Mouse (Mus musculus): ENCODE results near the gene Tmem260.

The Tmem260 gene

GRCm38 (mm10) chr14:48481591-48481990, 35.7 kb downstream of the Tmem260 start:
- DNase-seq (ENCODE audit: low read depth, low spot score), result peak; percentile 26

GRCm38 (mm10) chr14:48482762-48483161, 36.8 kb downstream of the Tmem260 start:
- no peak for DNase-seq (ENCODE audit: low read depth, low spot score)

GRCm38 (mm10) chr14:48493896-48494295, 48.0 kb downstream of the Tmem260 start:
- peak; percentile 82 for DNase-seq (ENCODE audit: low read depth, low spot score)

- no peak for DNase-seq (ENCODE audit: low read depth, low spot score)
These were observed 56.6 kb downstream of the Tmem260 start for GRCm38 (mm10) chr14:48502573-48502972.

GRCm38 (mm10) chr14:48503691-48504565, 58.0 kb downstream of the Tmem260 start:
- peak; percentile 47 for DNase-seq (ENCODE audit: low read depth, low spot score)

- DNase-seq (ENCODE audit: low read depth, low spot score), result peak; percentile 34
These were observed 58.6 kb downstream of the Tmem260 start for GRCm38 (mm10) chr14:48504566-48504950.

GRCm38 (mm10) chr14:48505606-48506005, 59.7 kb downstream of the Tmem260 start:
- DNase-seq (ENCODE audit: low read depth, low spot score), result no peak

GRCm38 (mm10) chr14:48507376-48507775, 61.5 kb downstream of the Tmem260 start:
- no peak for DNase-seq (ENCODE audit: low read depth, low spot score)

GRCm38 (mm10) chr14:48509131-48509530, 63.2 kb downstream of the Tmem260 start:
- DNase-seq (ENCODE audit: low read depth, low spot score), result no peak

- DNase-seq (ENCODE audit: low read depth, low spot score), result no peak
These were observed 67.3 kb downstream of the Tmem260 start for GRCm38 (mm10) chr14:48513098-48513823.

GRCm38 (mm10) chr14:48513824-48514493, 68.0 kb downstream of the Tmem260 start:
- DNase-seq (ENCODE audit: low read depth, low spot score), result no peak

- no peak for DNase-seq (ENCODE audit: low read depth, low spot score)
These were observed 68.7 kb downstream of the Tmem260 start for GRCm38 (mm10) chr14:48514620-48515019.

GRCm38 (mm10) chr14:48515538-48515937, 69.6 kb downstream of the Tmem260 start:
- DNase-seq (ENCODE audit: low read depth, low spot score), result no peak

GRCm38 (mm10) chr14:48523361-48523760, 77.4 kb downstream of the Tmem260 start:
- DNase-seq (ENCODE audit: low read depth, low spot score), result peak; percentile 39

- DNase-seq (ENCODE audit: low read depth, low spot score), result no peak
These were observed 78.2 kb downstream of the Tmem260 start for GRCm38 (mm10) chr14:48524135-48524534.

GRCm38 (mm10) chr14:48525055-48525454, 79.1 kb downstream of the Tmem260 start:
- no peak for DNase-seq (ENCODE audit: low read depth, low spot score)

- no peak for DNase-seq (ENCODE audit: low read depth, low spot score)
These were observed 84.7 kb downstream of the Tmem260 start for GRCm38 (mm10) chr14:48530629-48531028.

GRCm38 (mm10) chr14:48537795-48538766, 92.2 kb downstream of the Tmem260 start:
- no peak for DNase-seq (ENCODE audit: low read depth, low spot score)

- DNase-seq (ENCODE audit: low read depth, low spot score), result no peak
These were observed 99.2 kb downstream of the Tmem260 start for GRCm38 (mm10) chr14:48545166-48545565.

- DNase-seq (ENCODE audit: low read depth, low spot score), result no peak
These were observed 100.1 kb downstream of the Tmem260 start for GRCm38 (mm10) chr14:48546009-48546408.

GRCm38 (mm10) chr14:48549703-48550102, 103.8 kb downstream of the Tmem260 start:
- no peak for DNase-seq (ENCODE audit: low read depth, low spot score)
